Mouse (Mus musculus) lung, embryonic 16.5 days (tissue): ENCODE measurements at regions not wholly inside any gene's neighbourhood (a gene's known extent, or its start where the extent isn't known, plus 50 kb on each side); places are given as distances from the start of the nearest gene placed in this dataset.
A peak's percentile ranks its signal among the peaks of the same experiment; 100 is the strongest.

Experiments used
- ATAC-seq: fragments of 200-750 bp; cut with Nextera tagmentation; 2 replicates; pipeline ENCODE4 v1.8.0; 2017; ENCODE audit warnings: low read depth, mild to moderate bottlenecking, moderate library complexity
- H3K27ac ChIP-seq: fragments of 300-500 bp; sonication (generic); 2 replicates; pipeline ENCODE4 v1.5.1; 2014; ENCODE audit warnings: mild to moderate bottlenecking, control low read depth, low read length
- H3K27me3 ChIP-seq: fragments of 300-500 bp; sonication (generic); 2 replicates; pipeline ENCODE4 v1.6.1; 2014; ENCODE audit warnings: low read depth, low read length, mixed read lengths; ENCODE audit not compliant: control insufficient read depth, insufficient read depth
- H3K36me3 ChIP-seq: fragments of 300-500 bp; sonication (generic); 2 replicates; pipeline ENCODE4 v1.6.1; 2014; ENCODE audit warnings: low read length; ENCODE audit not compliant: control insufficient read depth, insufficient read depth
- H3K4me1 ChIP-seq: fragments of 300-500 bp; sonication (generic); replicated peaks from 2 replicates; pipeline ENCODE4 v1.6.1; 2014; ENCODE audit warnings: low read length, mixed read lengths; ENCODE audit not compliant: control insufficient read depth, insufficient read depth
- H3K4me2 ChIP-seq: fragments of 300-500 bp; sonication (generic); 2 replicates; pipeline ENCODE4 v1.6.1; 2014; ENCODE audit warnings: low read depth, low read length, control low read depth
- H3K4me3 ChIP-seq: fragments of 300-500 bp; sonication (generic); 2 replicates; pipeline ENCODE4 v1.5.1; 2014; ENCODE audit warnings: mild to moderate bottlenecking, low read length, control low read depth
- H3K9ac ChIP-seq: fragments of 300-500 bp; sonication (generic); 2 replicates; pipeline ENCODE4 v1.6.1; 2014; ENCODE audit warnings: low read length, control low read depth
- H3K9me3 ChIP-seq: fragments of 300-500 bp; sonication (generic); 2 replicates; pipeline ENCODE4 v1.6.1; 2016; ENCODE audit warnings: low read length; ENCODE audit not compliant: control insufficient read depth
- WGBS: fragments of 180-500 bp; shearing (Covaris S2); extraction: QIAGEN DNeasy Blood & Tissue Kit; methylation state at CpG from one replicate; pipeline ENCODE4 v1.1.7; 2014; 5-methylcytosine and 5-hydroxymethylcytosine counted together

DNA sequence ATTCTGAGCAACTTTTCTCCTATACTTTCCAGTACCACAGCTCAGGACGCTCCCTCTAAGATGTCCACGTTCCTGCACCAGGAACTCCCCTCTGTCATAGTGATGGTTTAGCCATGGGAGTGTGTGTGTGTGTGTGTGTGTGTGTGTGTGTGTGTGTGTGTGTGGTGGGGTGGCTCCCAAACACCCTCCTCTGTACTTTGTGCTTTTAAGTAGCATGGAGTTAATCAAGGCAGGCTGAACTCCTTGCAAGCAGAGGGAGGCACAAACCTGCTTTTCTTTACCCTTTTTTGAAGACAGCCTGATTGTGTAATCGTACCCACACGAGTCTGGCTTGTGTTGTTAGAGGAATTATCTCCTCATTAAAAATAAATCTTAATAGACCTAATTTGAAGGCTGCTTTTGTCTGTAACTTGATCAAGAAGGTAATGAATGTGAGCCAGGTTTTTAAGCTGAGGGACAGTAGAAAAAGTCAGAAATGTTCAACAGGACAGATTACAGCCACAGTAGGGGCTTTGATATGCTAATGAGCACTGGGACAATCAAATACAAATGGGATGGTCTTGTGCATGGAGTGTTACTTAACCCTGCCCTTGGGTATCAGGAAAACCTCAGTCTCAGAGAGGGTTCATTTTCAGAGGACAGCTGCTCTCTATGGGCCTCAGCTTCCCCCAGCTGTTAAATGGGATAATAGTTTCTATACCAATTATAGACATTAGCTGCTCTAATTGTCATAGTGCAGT is 187.8 kb upstream of the Adamts9 start:
- 55% methylated on average over 4 of the region's 4 CpGs for WGBS
- ATAC-seq, result no peak
- H3K9me3 ChIP-seq, result no peaks in the 10 kb centered on the region
- no peak overlapping the region for H3K4me3 ChIP-seq
- H3K4me1 ChIP-seq, result no peaks in the 10 kb centered on the region
- no peak overlapping the region for H3K4me2 ChIP-seq
- no peaks in the 10 kb centered on the region for H3K27me3 ChIP-seq
- H3K27ac ChIP-seq, result no peak overlapping the region
- H3K9ac ChIP-seq, result no peak overlapping the region
- H3K36me3 ChIP-seq, result no peaks in the 10 kb centered on the region

DNA sequence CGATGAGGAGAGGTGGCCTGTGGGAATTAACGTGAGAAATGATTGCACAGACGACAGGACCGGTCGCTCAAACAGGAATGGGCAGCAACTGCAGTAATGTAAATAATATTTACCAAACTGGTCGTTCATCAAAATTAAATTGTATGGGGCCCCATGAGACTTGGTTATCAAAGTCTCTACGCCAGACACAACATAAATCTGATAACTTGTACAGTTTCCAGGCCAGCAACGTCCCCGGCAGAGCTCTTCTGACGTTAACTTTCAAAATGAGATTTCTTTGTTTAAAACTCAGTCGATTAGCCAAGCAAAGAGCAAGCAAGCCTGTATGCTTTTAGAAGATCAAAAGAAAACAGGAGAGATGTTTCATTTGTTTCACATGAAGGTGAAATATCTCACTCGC is 176.2 kb upstream of the Adamts9 start:
- no peak overlapping the region for H3K4me3 ChIP-seq
- H3K4me1 ChIP-seq, result 0 out of 2 replicates have a peak, but pooled peaks cover 4% of the 10 kb centered on the region
- H3K27me3 ChIP-seq, result no peaks in the 10 kb centered on the region
- H3K27ac ChIP-seq, result peak overlapping the region; percentile 11; the same call in 1 of the 2 replicates
- WGBS, result 37% methylated on average over 12 of the region's 12 CpGs
- H3K36me3 ChIP-seq, result no peaks in the 10 kb centered on the region
- peak; percentile 67; the same call in 1 of the 2 replicates for ATAC-seq
- H3K4me2 ChIP-seq, result no peak overlapping the region
- no peak overlapping the region for H3K9ac ChIP-seq
- no peaks in the 10 kb centered on the region for H3K9me3 ChIP-seq

DNA sequence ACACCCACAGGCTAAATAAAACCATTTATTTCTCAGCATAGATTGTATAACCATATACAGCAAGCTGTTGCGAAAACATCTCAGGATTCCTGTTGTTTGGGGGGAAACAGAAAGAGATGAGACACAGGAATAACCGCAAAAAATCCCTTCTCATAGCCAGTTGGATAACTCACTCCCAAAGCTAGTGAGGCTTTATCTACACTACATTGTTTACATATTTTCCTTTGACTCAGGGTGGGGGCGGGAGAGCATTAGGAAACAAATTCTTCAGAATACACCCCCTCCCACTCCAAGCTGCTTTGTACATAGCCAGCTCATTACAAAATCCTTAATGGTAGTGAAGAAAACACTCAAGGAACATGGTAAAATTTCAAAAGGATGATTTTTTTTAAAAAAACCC is 170.1 kb upstream of the Adamts9 start:
- Histone ChIP-seq H3K27me3 (no peaks in the 10 kb centered on the region), H3K4me1 (no peaks in the 10 kb centered on the region), H3K9ac (no peak overlapping the region), H3K9me3 (no peaks in the 10 kb centered on the region), H3K4me2 (no peak overlapping the region), H3K4me3 (no peak overlapping the region), H3K27ac (peak overlapping the region; percentile 1; the same call in 1 of the 2 replicates), H3K36me3 (no peaks in the 10 kb centered on the region)
- 53% methylated on average over 3 of the region's 3 CpGs for WGBS
- ATAC-seq, result peak; percentile 75

DNA sequence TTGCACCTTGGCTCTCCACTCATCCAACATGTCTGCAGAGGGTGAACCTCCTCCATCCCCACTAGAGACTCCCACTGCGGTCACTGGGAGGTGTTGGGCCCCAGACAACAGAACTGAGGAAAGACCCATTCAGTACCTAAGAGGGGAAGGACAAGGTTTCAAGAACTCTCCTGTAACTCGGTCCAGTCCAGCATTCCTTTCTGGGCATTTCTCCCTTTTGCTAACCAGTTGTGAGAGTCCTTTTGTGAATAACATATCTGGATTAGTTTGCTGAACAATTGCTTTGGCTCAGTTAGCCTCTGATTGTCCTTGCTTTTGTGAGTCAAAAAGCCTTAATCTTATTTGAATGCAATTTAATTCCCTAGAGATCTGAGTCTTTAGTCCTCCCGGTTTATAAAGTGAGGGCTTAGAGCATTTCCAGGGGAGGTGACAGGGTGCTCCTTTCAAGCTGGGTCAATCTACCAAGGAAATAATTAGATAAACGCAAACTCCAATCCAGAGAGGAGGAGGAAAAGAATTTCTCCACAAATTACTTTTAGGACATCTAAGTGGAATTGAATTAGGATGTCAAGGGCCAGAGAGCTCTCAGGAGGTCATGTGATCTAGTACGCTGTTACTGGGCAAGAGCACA is 151.6 kb upstream of the Adamts9 start:
- Histone ChIP-seq H3K4me2 (no peak overlapping the region), H3K4me1 (no peaks in the 10 kb centered on the region; the same call in 1 of the 2 replicates), H3K9me3 (no peaks in the 10 kb centered on the region), H3K4me3 (no peak overlapping the region), H3K9ac (no peak overlapping the region), H3K27ac (no peak overlapping the region), H3K27me3 (no peaks in the 10 kb centered on the region), H3K36me3 (no peaks in the 10 kb centered on the region)
- no peak for ATAC-seq
- WGBS, result 65% methylated on average over 5 of the region's 5 CpGs

DNA sequence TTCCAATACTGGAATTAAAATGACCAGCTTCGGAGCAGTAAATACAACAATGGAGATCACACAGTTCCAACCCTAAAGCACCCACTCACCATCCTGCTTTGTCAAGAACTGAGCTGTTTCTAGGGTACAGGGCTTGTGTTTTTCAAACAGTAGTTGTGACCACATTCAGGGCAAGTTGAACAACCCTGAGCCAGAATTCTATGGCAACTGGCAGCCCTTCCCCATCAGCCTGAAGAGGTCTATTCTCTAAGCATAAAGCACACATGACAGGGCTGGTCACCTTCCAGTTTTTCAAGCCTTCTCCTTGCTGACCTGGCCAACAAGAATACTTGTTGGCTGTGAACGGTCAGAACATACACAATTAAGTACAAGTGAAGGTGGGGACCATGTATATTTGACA is 150.5 kb upstream of the Adamts9 start:
- H3K4me3 ChIP-seq, result no peak overlapping the region
- no peaks in the 10 kb centered on the region for H3K4me1 ChIP-seq
- no peak for ATAC-seq
- 76% methylated on average over 2 of the region's 2 CpGs for WGBS
- no peaks in the 10 kb centered on the region for H3K36me3 ChIP-seq
- no peaks in the 10 kb centered on the region for H3K9me3 ChIP-seq
- no peak overlapping the region for H3K9ac ChIP-seq
- no peak overlapping the region for H3K27ac ChIP-seq
- H3K27me3 ChIP-seq, result no peaks in the 10 kb centered on the region
- no peak overlapping the region for H3K4me2 ChIP-seq

DNA sequence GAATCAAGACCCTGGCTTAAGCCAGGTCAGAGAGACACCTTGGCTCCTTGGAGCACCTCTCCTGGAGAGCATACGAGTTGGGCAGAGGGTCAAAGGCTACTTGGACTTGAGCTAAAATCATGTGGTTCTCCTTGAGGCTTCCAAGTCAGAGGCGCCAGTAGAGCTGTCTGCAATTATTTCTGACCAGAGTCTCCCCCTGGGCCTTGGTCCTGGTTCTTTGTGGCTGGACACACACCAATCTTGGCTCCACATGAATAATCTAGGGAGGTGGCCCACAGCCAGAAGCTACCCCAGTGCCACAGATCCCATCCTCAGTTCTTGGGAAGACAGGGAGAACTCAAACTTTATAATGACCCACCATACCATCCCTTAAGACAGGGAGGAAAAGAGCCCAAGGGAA is 144.0 kb upstream of the Adamts9 start:
- ATAC-seq, result no peak
- Histone ChIP-seq H3K4me3 (no peak overlapping the region), H3K36me3 (no peaks in the 10 kb centered on the region), H3K27me3 (no peaks in the 10 kb centered on the region), H3K9ac (no peak overlapping the region), H3K27ac (no peak overlapping the region), H3K9me3 (no peaks in the 10 kb centered on the region), H3K4me1 (peaks cover 3% of the 10 kb centered on the region; the same call in 1 of the 2 replicates), H3K4me2 (no peak overlapping the region)
- 66% methylated on average over 2 of the region's 2 CpGs for WGBS

DNA sequence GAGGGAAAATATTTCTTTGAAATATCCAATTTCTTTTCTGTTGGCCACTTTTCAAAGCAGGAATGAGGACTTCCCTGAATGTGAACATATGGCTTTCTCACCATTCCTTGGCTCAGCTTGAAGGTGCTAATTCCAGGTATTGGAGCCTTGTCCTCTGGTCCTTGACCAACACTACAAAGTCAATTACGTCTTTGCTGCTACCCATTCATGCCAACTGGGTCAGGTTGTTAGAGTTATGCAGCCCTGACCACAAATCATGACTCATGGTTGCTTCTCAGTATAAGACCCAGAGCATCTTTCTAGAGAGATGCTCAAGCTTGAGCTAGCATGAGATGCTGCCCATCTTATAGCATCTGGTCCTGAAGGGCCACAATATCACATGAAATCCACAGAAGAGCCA is 141.0 kb upstream of the Adamts9 start:
- H3K36me3 ChIP-seq, result no peaks in the 10 kb centered on the region
- no peaks in the 10 kb centered on the region for H3K9me3 ChIP-seq
- H3K27ac ChIP-seq, result no peak overlapping the region
- ATAC-seq, result no peak
- no peak overlapping the region for H3K9ac ChIP-seq
- no peak overlapping the region for H3K4me3 ChIP-seq
- H3K4me2 ChIP-seq, result no peak overlapping the region
- 84% methylated on average over 1 of the region's 1 CpGs for WGBS
- no peaks in the 10 kb centered on the region for H3K27me3 ChIP-seq
- peaks cover 3% of the 10 kb centered on the region; the same call in 1 of the 2 replicates for H3K4me1 ChIP-seq

DNA sequence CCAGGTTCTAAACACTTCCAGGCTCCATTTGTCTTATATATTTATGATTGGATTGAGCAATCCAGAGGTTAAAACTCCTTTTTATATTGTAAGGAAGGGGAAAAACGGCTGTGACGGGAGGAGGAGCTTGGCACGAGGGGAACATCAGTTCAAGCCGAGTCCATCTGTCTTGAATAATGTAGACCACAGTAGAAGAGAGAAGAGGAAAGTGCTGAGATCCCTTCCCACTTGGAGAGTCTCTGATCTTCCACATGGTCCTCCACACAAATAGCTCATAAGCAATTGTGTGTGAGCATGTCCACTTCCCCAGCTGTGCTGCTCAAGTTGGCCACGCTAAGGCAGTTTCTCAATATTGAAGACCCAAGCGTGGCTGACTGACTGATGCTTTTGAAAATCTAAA is 140.4 kb upstream of the Adamts9 start:
- no peaks in the 10 kb centered on the region for H3K9me3 ChIP-seq
- peaks cover 3% of the 10 kb centered on the region; the same call in 1 of the 2 replicates for H3K4me1 ChIP-seq
- no peak overlapping the region for H3K27ac ChIP-seq
- 67% methylated on average over 6 of the region's 6 CpGs for WGBS
- H3K27me3 ChIP-seq, result no peaks in the 10 kb centered on the region
- no peak overlapping the region for H3K9ac ChIP-seq
- H3K4me2 ChIP-seq, result no peak overlapping the region
- peak; percentile 51; the same call in 1 of the 2 replicates for ATAC-seq
- H3K36me3 ChIP-seq, result no peaks in the 10 kb centered on the region
- H3K4me3 ChIP-seq, result no peak overlapping the region

DNA sequence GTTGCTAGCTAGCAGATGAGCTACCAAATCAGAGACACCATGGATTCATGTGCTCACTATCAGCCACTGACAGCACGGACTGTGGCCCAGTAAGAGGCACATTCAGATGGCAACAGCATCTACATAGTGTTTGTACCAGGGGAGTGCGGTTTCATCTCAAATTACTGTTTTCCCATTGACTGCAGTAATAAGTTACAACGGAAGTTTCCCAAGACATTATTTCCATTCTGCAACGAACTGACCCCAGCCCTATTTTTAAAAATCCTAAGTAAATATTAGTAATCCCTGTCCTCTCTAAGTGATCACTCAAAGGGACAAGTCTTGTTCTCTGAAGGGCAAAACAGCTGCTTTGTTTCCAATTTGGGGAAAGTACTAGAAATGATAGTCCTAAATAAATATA is 138.9 kb upstream of the Adamts9 start:
- WGBS, result 33% methylated on average over 4 of the region's 4 CpGs
- no peaks in the 10 kb centered on the region for H3K9me3 ChIP-seq
- peak overlapping the region; percentile 53 for H3K27ac ChIP-seq
- H3K36me3 ChIP-seq, result no peaks in the 10 kb centered on the region
- no peak overlapping the region for H3K4me3 ChIP-seq
- no peak overlapping the region for H3K4me2 ChIP-seq
- H3K4me1 ChIP-seq, result peaks cover 3% of the 10 kb centered on the region; the same call in 1 of the 2 replicates
- H3K27me3 ChIP-seq, result no peaks in the 10 kb centered on the region
- peak; percentile 78 for ATAC-seq
- no peak overlapping the region for H3K9ac ChIP-seq
